Mouse (Mus musculus): ENCODE data around the gene Creb1. TPM values are rescaled to one million over a fixed set of nuclear protein-coding genes. Genes with fewer than 3 reads are reported as not detected.

The Creb1 gene
- polyA plus RNA-seq, 1 experiment from 2014 or later = 58.1 TPM

GRCm38 (mm10) chr1:64518480-64518879 is 14.0 kb upstream of the Creb1 start:
- no peaks in the 10 kb centered on the region for H3K36me3 ChIP-seq (ENCODE audit: control insufficient read depth, insufficient read depth, low read length)
- H3K4me2 ChIP-seq (ENCODE audit: low read length) = no peak overlapping the region
- 72% methylated on average over 3 of the region's 3 CpGs for WGBS
- no peak overlapping the region for H3K27ac ChIP-seq (replicated peaks; ENCODE audit: low read depth, low read length)
- H3K9me3 ChIP-seq (ENCODE audit: control insufficient read depth, low read length) = no peaks in the 10 kb centered on the region
- ATAC-seq (ENCODE audit: low FRiP score, low TSS enrichment) (no peak), DNase-seq (no peak)
- H3K4me3 ChIP-seq (replicated peaks; ENCODE audit: low read depth, low read length) = no peak overlapping the region
- H3K4me1 ChIP-seq (ENCODE audit: control insufficient read depth, insufficient read depth, low read length) = no peaks in the 10 kb centered on the region
- no peak overlapping the region for H3K9ac ChIP-seq (replicated peaks; ENCODE audit: low read length)
- no peaks in the 10 kb centered on the region for H3K27me3 ChIP-seq (ENCODE audit: control insufficient read depth, insufficient read depth, low read length)

- ATAC-seq (ENCODE audit: low FRiP score, low TSS enrichment) = no peak
Observed at GRCm38 (mm10) chr1:64519345-64519744, 13.1 kb upstream of the Creb1 start.

GRCm38 (mm10) chr1:64519901-64520300 is 12.5 kb upstream of the Creb1 start:
- Histone ChIP-seq H3K27me3 (ENCODE audit: control insufficient read depth, insufficient read depth, low read length) (no peaks in the 10 kb centered on the region), H3K4me1 (ENCODE audit: control insufficient read depth, insufficient read depth, low read length) (no peaks in the 10 kb centered on the region), H3K36me3 (ENCODE audit: control insufficient read depth, insufficient read depth, low read length) (no peaks in the 10 kb centered on the region), H3K4me2 (ENCODE audit: low read length) (no peak overlapping the region), H3K9ac (replicated peaks; ENCODE audit: low read length) (no peak overlapping the region), H3K27ac (replicated peaks; ENCODE audit: low read depth, low read length) (no peak overlapping the region), H3K9me3 (ENCODE audit: control insufficient read depth, low read length) (no peaks in the 10 kb centered on the region), H3K4me3 (replicated peaks; ENCODE audit: low read depth, low read length) (no peak overlapping the region)
- ATAC-seq (ENCODE audit: low FRiP score, low TSS enrichment) (no peak), DNase-seq (no peak)
- 71% methylated on average over 1 of the region's 1 CpGs for WGBS

More at GRCm38 (mm10) chr1:64519345-64519744, 13.1 kb upstream of the Creb1 start:
- Histone ChIP-seq H3K4me1 (ENCODE audit: control insufficient read depth, insufficient read depth, low read length) (no peaks in the 10 kb centered on the region), H3K36me3 (ENCODE audit: control insufficient read depth, insufficient read depth, low read length) (no peaks in the 10 kb centered on the region), H3K27me3 (ENCODE audit: control insufficient read depth, insufficient read depth, low read length) (no peaks in the 10 kb centered on the region), H3K9ac (replicated peaks; ENCODE audit: low read length) (no peak overlapping the region), H3K27ac (replicated peaks; ENCODE audit: low read depth, low read length) (no peak overlapping the region), H3K4me3 (replicated peaks; ENCODE audit: low read depth, low read length) (no peak overlapping the region), H3K4me2 (ENCODE audit: low read length) (no peak overlapping the region), H3K9me3 (ENCODE audit: control insufficient read depth, low read length) (no peaks in the 10 kb centered on the region)
- no peak for DNase-seq
- WGBS = 85% methylated on average over 1 of the region's 1 CpGs

GRCm38 (mm10) chr1:64521734-64522133 is 10.7 kb upstream of the Creb1 start:
- WGBS = 79% methylated on average over 3 of the region's 3 CpGs
- no peak for ATAC-seq (ENCODE audit: low FRiP score, low TSS enrichment)
- H3K27ac ChIP-seq (replicated peaks; ENCODE audit: low read depth, low read length) = no peak overlapping the region

GRCm38 (mm10) chr1:64522637-64523036 is 9.8 kb upstream of the Creb1 start:
- Histone ChIP-seq H3K9ac (replicated peaks; ENCODE audit: low read length) (no peak overlapping the region), H3K4me2 (ENCODE audit: low read length) (no peak overlapping the region), H3K27ac (replicated peaks; ENCODE audit: low read depth, low read length) (no peak overlapping the region), H3K4me3 (replicated peaks; ENCODE audit: low read depth, low read length) (no peak overlapping the region), H3K27me3 (ENCODE audit: control insufficient read depth, insufficient read depth, low read length) (no peaks in the 10 kb centered on the region), H3K4me1 (ENCODE audit: control insufficient read depth, insufficient read depth, low read length) (no peaks in the 10 kb centered on the region), H3K36me3 (ENCODE audit: control insufficient read depth, insufficient read depth, low read length) (no peaks in the 10 kb centered on the region), H3K9me3 (ENCODE audit: control insufficient read depth, low read length) (no peaks in the 10 kb centered on the region)
- 89% methylated on average over 6 of the region's 6 CpGs for WGBS
- DNase-seq (no peak), ATAC-seq (ENCODE audit: low FRiP score, low TSS enrichment) (no peak)

More at GRCm38 (mm10) chr1:64521734-64522133, 10.7 kb upstream of the Creb1 start:
- Histone ChIP-seq H3K4me3 (replicated peaks; ENCODE audit: low read depth, low read length) (no peak overlapping the region), H3K36me3 (ENCODE audit: control insufficient read depth, insufficient read depth, low read length) (no peaks in the 10 kb centered on the region), H3K9ac (replicated peaks; ENCODE audit: low read length) (no peak overlapping the region), H3K4me2 (ENCODE audit: low read length) (no peak overlapping the region), H3K9me3 (ENCODE audit: control insufficient read depth, low read length) (no peaks in the 10 kb centered on the region), H3K4me1 (ENCODE audit: control insufficient read depth, insufficient read depth, low read length) (no peaks in the 10 kb centered on the region), H3K27me3 (ENCODE audit: control insufficient read depth, insufficient read depth, low read length) (no peaks in the 10 kb centered on the region)
- no peak for DNase-seq

GRCm38 (mm10) chr1:64523117-64523516 is 9.3 kb upstream of the Creb1 start:
- Histone ChIP-seq H3K27me3 (ENCODE audit: control insufficient read depth, insufficient read depth, low read length) (no peaks in the 10 kb centered on the region), H3K27ac (replicated peaks; ENCODE audit: low read depth, low read length) (no peak overlapping the region), H3K9me3 (ENCODE audit: control insufficient read depth, low read length) (no peaks in the 10 kb centered on the region), H3K4me3 (replicated peaks; ENCODE audit: low read depth, low read length) (no peak overlapping the region), H3K4me1 (ENCODE audit: control insufficient read depth, insufficient read depth, low read length) (no peaks in the 10 kb centered on the region), H3K4me2 (ENCODE audit: low read length) (no peak overlapping the region), H3K9ac (replicated peaks; ENCODE audit: low read length) (no peak overlapping the region), H3K36me3 (ENCODE audit: control insufficient read depth, insufficient read depth, low read length) (no peaks in the 10 kb centered on the region)
- ATAC-seq (ENCODE audit: low FRiP score, low TSS enrichment) = no peak
- 95% methylated on average over 1 of the region's 1 CpGs for WGBS
- DNase-seq = no peak

GRCm38 (mm10) chr1:64524661-64525060 is 7.8 kb upstream of the Creb1 start:
- no peak overlapping the region for H3K9ac ChIP-seq (replicated peaks; ENCODE audit: low read length)
- no peaks in the 10 kb centered on the region for H3K27me3 ChIP-seq (ENCODE audit: control insufficient read depth, insufficient read depth, low read length)
- 86% methylated on average over 2 of the region's 2 CpGs for WGBS
- ATAC-seq (ENCODE audit: low FRiP score, low TSS enrichment) = no peak
- no peaks in the 10 kb centered on the region for H3K9me3 ChIP-seq (ENCODE audit: control insufficient read depth, low read length)
- no peaks in the 10 kb centered on the region for H3K36me3 ChIP-seq (ENCODE audit: control insufficient read depth, insufficient read depth, low read length)
- no peak overlapping the region for H3K4me3 ChIP-seq (replicated peaks; ENCODE audit: low read depth, low read length)
- no peaks in the 10 kb centered on the region for H3K4me1 ChIP-seq (ENCODE audit: control insufficient read depth, insufficient read depth, low read length)
- no peak overlapping the region for H3K27ac ChIP-seq (replicated peaks; ENCODE audit: low read depth, low read length)
- H3K4me2 ChIP-seq (ENCODE audit: low read length) = no peak overlapping the region
- no peak for DNase-seq

- Histone ChIP-seq H3K36me3 (ENCODE audit: control insufficient read depth, insufficient read depth, low read length) (no peaks in the 10 kb centered on the region), H3K4me3 (replicated peaks; ENCODE audit: low read depth, low read length) (no peak overlapping the region), H3K4me1 (ENCODE audit: control insufficient read depth, insufficient read depth, low read length) (no peaks in the 10 kb centered on the region), H3K9me3 (ENCODE audit: control insufficient read depth, low read length) (no peaks in the 10 kb centered on the region), H3K4me2 (ENCODE audit: low read length) (no peak overlapping the region), H3K27me3 (ENCODE audit: control insufficient read depth, insufficient read depth, low read length) (no peaks in the 10 kb centered on the region), H3K27ac (replicated peaks; ENCODE audit: low read depth, low read length) (no peak overlapping the region), H3K9ac (replicated peaks; ENCODE audit: low read length) (no peak overlapping the region)
- ATAC-seq (ENCODE audit: low FRiP score, low TSS enrichment) (no peak), DNase-seq (no peak)
Observed at GRCm38 (mm10) chr1:64527626-64528025, 4.8 kb upstream of the Creb1 start.

GRCm38 (mm10) chr1:64529781-64530315 is 2.6 kb upstream of the Creb1 start:
- Histone ChIP-seq H3K9me3 (ENCODE audit: control insufficient read depth, low read length) (no peaks in the 10 kb centered on the region), H3K36me3 (ENCODE audit: control insufficient read depth, insufficient read depth, low read length) (no peaks in the 10 kb centered on the region), H3K4me2 (ENCODE audit: low read length) (no peak overlapping the region), H3K4me1 (ENCODE audit: control insufficient read depth, insufficient read depth, low read length) (peaks cover 5% of the 10 kb centered on the region), H3K27ac (replicated peaks; ENCODE audit: low read depth, low read length) (no peak overlapping the region), H3K9ac (replicated peaks; ENCODE audit: low read length) (no peak overlapping the region), H3K27me3 (ENCODE audit: control insufficient read depth, insufficient read depth, low read length) (no peaks in the 10 kb centered on the region), H3K4me3 (replicated peaks; ENCODE audit: low read depth, low read length) (no peak overlapping the region)
- ATAC-seq (ENCODE audit: low FRiP score, low TSS enrichment) (no peak), DNase-seq (no peak)
- 95% methylated on average over 5 of the region's 5 CpGs for WGBS

Data from midbrain, embryonic 14.5 days (tissue).